Comparison of ENCODE assay signal across 15 mouse cellular contexts in the genomic region with DNA sequence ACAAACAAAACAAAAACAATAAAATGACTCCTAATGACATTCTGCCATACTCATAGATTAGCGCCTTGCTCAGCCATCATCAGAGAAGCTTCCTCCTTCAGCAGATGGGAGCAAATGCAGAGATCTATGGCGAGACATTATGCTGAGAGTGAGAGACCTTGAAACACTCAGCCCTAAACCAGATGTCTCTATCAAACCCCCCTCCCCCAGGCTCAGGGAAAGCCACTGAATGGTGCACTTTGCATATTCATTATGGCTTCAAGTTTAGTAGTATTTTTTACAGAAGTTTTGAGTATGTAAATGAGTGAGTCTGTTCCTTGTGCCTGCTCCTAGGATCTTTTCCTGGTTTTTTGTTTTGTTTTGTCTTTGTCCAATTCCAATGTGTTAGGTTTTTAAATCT.
"Had no signal": no experiment of that assay in that cellular context is flagged by ENCODE, and none has a peak within 500 bp of the region (broad histone marks: within the 10 kb centered on the region; RNA-seq: fewer than 3 reads in every experiment).

No protein-coding gene starts in this region.

- H3K4me3 ChIP-seq: neural tube, embryonic 15.5 days; stomach, embryonic 15.5 days had no signal

- H3K27me3 ChIP-seq: neural tube, embryonic 15.5 days; stomach, embryonic 15.5 days had no signal

- H3K4me1 ChIP-seq: stomach, embryonic 15.5 days had no signal

- DNase-seq: retina, postnatal 1 day; right cerebral cortex, adult 18-20 months; right cerebral cortex, postnatal 14 days; right cerebral cortex, postnatal 25 days; right cerebral cortex, postnatal 4 days; spleen, adult 18-20 months; thymus, adult 18-20 months; thymus, adult 2 months; thymus, postnatal 14 days; thymus, postnatal 25 days; thymus, postnatal 36 days; thymus, postnatal 4 days had no signal

- H3K9ac ChIP-seq: neural tube, embryonic 15.5 days; stomach, embryonic 15.5 days had no signal

- H3K9me3 ChIP-seq: neural tube, embryonic 15.5 days; stomach, embryonic 15.5 days had no signal

- H3K4me2 ChIP-seq: neural tube, embryonic 15.5 days; stomach, embryonic 15.5 days had no signal

- H3K27ac ChIP-seq: neural tube, embryonic 15.5 days; stomach, embryonic 15.5 days; stomach, postnatal 0 days had no signal

- H3K36me3 ChIP-seq: neural tube, embryonic 15.5 days; stomach, embryonic 15.5 days had no signal
